Mouse (Mus musculus): ENCODE results near the gene Wipi2.

The Wipi2 gene

GRCm38 (mm10) chr5:142629663-142630025 lies 2.1 kb downstream of the Wipi2 start:
- no peak for DNase-seq (ENCODE audit: extremely low read depth, low read depth)

- peak; percentile 49 for DNase-seq (ENCODE audit: extremely low read depth, low read depth)
Observed at GRCm38 (mm10) chr5:142630224-142630623, 2.7 kb downstream of the Wipi2 start.

GRCm38 (mm10) chr5:142637823-142638222 lies 10.3 kb downstream of the Wipi2 start:
- DNase-seq (ENCODE audit: extremely low read depth, low read depth), result no peak

GRCm38 (mm10) chr5:142640088-142640487 lies 12.6 kb downstream of the Wipi2 start:
- no peak for DNase-seq (ENCODE audit: extremely low read depth, low read depth)

GRCm38 (mm10) chr5:142641331-142642051 lies 14.0 kb downstream of the Wipi2 start:
- DNase-seq (ENCODE audit: extremely low read depth, low read depth), result no peak

GRCm38 (mm10) chr5:142648162-142648561 lies 20.7 kb downstream of the Wipi2 start:
- no peak for DNase-seq (ENCODE audit: extremely low read depth, low read depth)

- no peak for DNase-seq (ENCODE audit: extremely low read depth, low read depth)
Observed at GRCm38 (mm10) chr5:142649460-142650050, 22.1 kb downstream of the Wipi2 start.

- DNase-seq (ENCODE audit: extremely low read depth, low read depth), result no peak
Observed at GRCm38 (mm10) chr5:142650390-142650789, 22.9 kb downstream of the Wipi2 start.

GRCm38 (mm10) chr5:142650794-142651497 lies 23.4 kb downstream of the Wipi2 start:
- peak; percentile 23 for DNase-seq (ENCODE audit: extremely low read depth, low read depth)

GRCm38 (mm10) chr5:142652266-142652665 lies 24.8 kb downstream of the Wipi2 start:
- no peak for DNase-seq (ENCODE audit: extremely low read depth, low read depth)

- DNase-seq (ENCODE audit: extremely low read depth, low read depth), result no peak
Observed at GRCm38 (mm10) chr5:142660656-142661434, 33.3 kb downstream of the Wipi2 start.

GRCm38 (mm10) chr5:142667921-142668320 lies 40.4 kb downstream of the Wipi2 start:
- DNase-seq (ENCODE audit: extremely low read depth, low read depth), result no peak

GRCm38 (mm10) chr5:142668556-142669263 lies 41.2 kb downstream of the Wipi2 start:
- DNase-seq (ENCODE audit: extremely low read depth, low read depth), result no peak

- no peak for DNase-seq (ENCODE audit: extremely low read depth, low read depth)
Observed at GRCm38 (mm10) chr5:142669726-142670125, 42.2 kb downstream of the Wipi2 start.

- no peak for DNase-seq (ENCODE audit: extremely low read depth, low read depth)
Observed at GRCm38 (mm10) chr5:142673082-142673481, 45.6 kb downstream of the Wipi2 start.

GRCm38 (mm10) chr5:142678141-142678571 lies 50.7 kb downstream of the Wipi2 start:
- no peak for DNase-seq (ENCODE audit: extremely low read depth, low read depth)

- DNase-seq (ENCODE audit: extremely low read depth, low read depth), result no peak
Observed at GRCm38 (mm10) chr5:142679065-142679464, 51.6 kb downstream of the Wipi2 start.

GRCm38 (mm10) chr5:142681911-142682310 lies 54.4 kb downstream of the Wipi2 start:
- no peak for DNase-seq (ENCODE audit: extremely low read depth, low read depth)

GRCm38 (mm10) chr5:142682529-142682928 lies 55.0 kb downstream of the Wipi2 start:
- DNase-seq (ENCODE audit: extremely low read depth, low read depth), result no peak

GRCm38 (mm10) chr5:142688866-142689265 lies 61.4 kb downstream of the Wipi2 start:
- no peak for DNase-seq (ENCODE audit: extremely low read depth, low read depth)

GRCm38 (mm10) chr5:142690343-142690742 lies 62.8 kb downstream of the Wipi2 start:
- DNase-seq (ENCODE audit: extremely low read depth, low read depth), result no peak

Measured in MEL-GATA-1-ER (cell line).